Mouse (Mus musculus): ENCODE results near the gene Npc1l1. TPM values are rescaled to one million over a fixed set of nuclear protein-coding genes. Genes with fewer than 3 reads are reported as not detected.

Gene Npc1l1
- not detected in 2 replicates for polyA plus RNA-seq (2012; ENCODE audit: low replicate concordance)

DNA sequence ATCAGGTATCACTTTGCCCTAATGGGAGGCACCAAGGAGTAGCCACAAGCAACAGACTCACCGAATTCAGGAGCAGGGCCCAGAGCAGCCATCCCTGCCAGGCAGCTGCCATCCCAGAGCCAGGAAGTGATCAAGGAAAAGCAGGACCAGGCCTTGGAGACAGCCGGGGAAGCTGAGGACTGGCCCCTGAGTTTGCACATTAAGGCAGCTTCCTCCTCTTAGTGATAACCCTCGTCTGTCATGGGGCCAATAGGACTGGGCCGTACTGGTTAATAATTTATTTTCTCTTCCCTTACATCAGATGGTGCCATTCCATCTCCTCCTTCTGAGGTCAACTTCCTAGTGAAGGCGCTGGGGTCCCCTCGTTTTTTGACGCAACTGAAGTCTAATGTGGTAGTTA is at the start of gene Npc1l1:
Npc1l1 (minus strand) TSS at position 132 of the 400 bp plus-strand sequence.

DNA sequence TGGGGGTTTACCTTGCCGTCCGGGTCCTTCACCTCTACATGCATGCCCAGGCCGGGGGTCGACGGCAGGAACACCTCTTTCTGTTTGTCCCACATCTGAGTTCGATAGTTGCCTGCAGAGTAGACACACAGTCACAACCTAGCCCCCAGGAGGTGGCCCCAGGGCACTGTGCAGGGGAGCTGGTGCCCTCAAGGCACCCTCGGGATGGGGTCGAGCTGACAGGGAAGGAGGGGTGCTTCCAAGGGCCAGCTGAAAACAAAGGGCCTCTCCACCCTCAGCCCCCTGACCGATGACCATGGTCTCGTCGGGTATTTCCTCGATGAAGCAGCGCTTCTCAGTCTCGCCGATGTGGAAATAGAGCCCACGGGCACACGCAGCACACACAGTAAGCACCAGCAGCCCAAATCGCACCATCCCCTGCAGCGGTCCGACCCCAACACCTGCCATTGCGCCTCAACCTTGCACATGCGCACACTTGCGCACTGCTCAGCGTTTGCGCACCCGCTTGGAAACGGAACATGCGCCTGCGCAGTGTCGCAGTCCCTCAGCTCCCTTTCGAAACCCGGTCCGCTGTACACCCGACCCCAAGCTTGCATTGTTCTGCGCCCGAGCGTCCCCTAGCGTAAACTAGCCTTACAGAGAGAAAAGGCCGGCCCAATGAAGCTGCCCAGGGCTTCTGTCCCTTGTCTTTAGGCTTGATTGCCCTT is 44.6 kb upstream of the Npc1l1 start, which contains the start of gene Tmed4:
Tmed4 (minus strand) TSS at position 484 of the 707 bp plus-strand sequence.

GRCm38 (mm10) chr11:6267320-6268254 is 37.6 kb upstream of the Npc1l1 start, which contains the start of gene Ddx56:
Ddx56 (minus strand) TSS chr11:6267772.

GRCm38 (mm10) chr11:6200087-6200569 is 29.8 kb downstream of the Npc1l1 start, which contains the start of gene Nudcd3:
Nudcd3 (minus strand) TSS chr11:6200415.

DNA sequence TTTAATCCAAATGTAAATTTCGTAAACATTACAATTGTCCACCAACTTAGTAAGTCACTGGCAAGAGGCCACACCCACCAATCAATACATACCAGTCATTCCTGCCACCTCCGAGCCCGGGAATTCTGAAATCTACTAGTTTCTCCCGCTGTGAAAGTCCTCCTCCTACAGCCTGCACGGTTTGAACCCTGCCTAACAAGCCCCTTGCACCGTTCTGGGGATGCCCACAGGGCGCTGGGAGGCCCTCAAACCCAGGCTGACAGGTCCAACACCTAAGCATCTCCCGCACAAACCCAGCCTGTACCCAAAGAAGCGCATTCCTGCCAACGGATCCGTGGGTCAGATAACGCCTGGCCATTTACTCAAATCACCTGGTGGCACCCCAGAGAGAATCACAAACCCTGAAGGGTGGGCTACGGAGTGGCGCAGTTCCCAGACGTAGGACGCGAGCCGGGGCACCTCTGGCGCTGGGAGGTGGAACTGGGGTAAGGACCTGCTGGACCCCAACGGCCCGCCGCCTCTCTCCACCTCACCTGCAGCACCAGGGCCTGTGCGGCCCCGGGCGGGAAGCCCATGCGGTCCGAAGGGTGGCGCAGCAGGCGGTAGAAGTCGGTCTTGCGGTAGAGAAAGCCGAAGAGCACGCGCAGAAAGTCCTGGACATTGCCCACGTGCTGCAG is 30.4 kb downstream of the Npc1l1 start, which contains the start of gene A730071L15Rik:
A730071L15Rik (plus strand) TSS at position 620 of the 677 bp plus-strand sequence.

Other genes with a start within 250 kb of the Npc1l1 start
- 0.33 TPM in 1 of 2 replicates, not detected in the other for gene Camk2b, start 163.8 kb downstream of the Npc1l1 start, polyA plus RNA-seq (2012; ENCODE audit: low replicate concordance)
- gene A730071L15Rik, start 30.1 kb downstream of the Npc1l1 start, polyA plus RNA-seq (2012; ENCODE audit: low replicate concordance) = not detected in 2 replicates
- 13.6 and 24.2 TPM in 2 replicates for gene Nudcd3, start 29.7 kb downstream of the Npc1l1 start, polyA plus RNA-seq (2012; ENCODE audit: low replicate concordance)
- gene Ddx56, start 37.6 kb upstream of the Npc1l1 start, polyA plus RNA-seq (2012; ENCODE audit: low replicate concordance) = 8.9 and 15.3 TPM in 2 replicates
- gene Tmed4, start 44.7 kb upstream of the Npc1l1 start, polyA plus RNA-seq (2012; ENCODE audit: low replicate concordance) = 19.5 and 19.6 TPM in 2 replicates
- 11.1 and 80.9 TPM in 2 replicates for gene Ogdh, start 61.5 kb upstream of the Npc1l1 start, polyA plus RNA-seq (2012; ENCODE audit: low replicate concordance)
- gene Zmiz2, start 158.9 kb upstream of the Npc1l1 start, polyA plus RNA-seq (2012; ENCODE audit: low replicate concordance) = 490 and 546 TPM in 2 replicates
- 27.1 and 117 TPM in 2 replicates for gene Ppia, start 185.3 kb upstream of the Npc1l1 start, polyA plus RNA-seq (2012; ENCODE audit: low replicate concordance)
- gene H2afv, start 214.3 kb upstream of the Npc1l1 start, polyA plus RNA-seq (2012; ENCODE audit: low replicate concordance) = 15.0 and 25.2 TPM in 2 replicates
- 12.2 and 19.2 TPM in 2 replicates for gene Purb, start 245.8 kb upstream of the Npc1l1 start, polyA plus RNA-seq (2012; ENCODE audit: low replicate concordance)